Mouse (Mus musculus): ENCODE data around the gene Tmem242. TPM values are rescaled to one million over a fixed set of nuclear protein-coding genes. Genes with fewer than 3 reads are reported as not detected.
A peak's percentile ranks its signal among the peaks of the same experiment; 100 is the strongest.

Tmem242 gene
- polyA plus RNA-seq, 1 experiment from 2014 or later: 100 TPM

GRCm38 (mm10) chr17:5412301-5412700, 27.8 kb downstream of the Tmem242 start:
- Histone ChIP-seq H3K9ac (ENCODE audit: low read depth, low read length) (no peak overlapping the region), H3K9me3 (ENCODE audit: control insufficient read depth, low read length) (no peaks in the 10 kb centered on the region), H3K4me1 (replicated peaks; ENCODE audit: control insufficient read depth, insufficient read depth, low read length) (peaks cover 2% of the 10 kb centered on the region), H3K4me3 (ENCODE audit: low read depth, low read length) (no peak overlapping the region), H3K36me3 (ENCODE audit: control insufficient read depth, insufficient read depth, low read length) (no peaks in the 10 kb centered on the region; the same call in 1 of the 2 replicates), H3K27me3 (replicated peaks; ENCODE audit: control insufficient read depth, insufficient read depth, low read length) (no peaks in the 10 kb centered on the region), H3K4me2 (no peak overlapping the region), H3K27ac (ENCODE audit: low read depth, low read length) (no peak overlapping the region)
- 93% methylated on average over 8 of the region's 8 CpGs for WGBS
- DNase-seq (ENCODE audit: low spot score): no peak
- no peak for ATAC-seq (replicated peaks; ENCODE audit: low FRiP score)

DNA sequence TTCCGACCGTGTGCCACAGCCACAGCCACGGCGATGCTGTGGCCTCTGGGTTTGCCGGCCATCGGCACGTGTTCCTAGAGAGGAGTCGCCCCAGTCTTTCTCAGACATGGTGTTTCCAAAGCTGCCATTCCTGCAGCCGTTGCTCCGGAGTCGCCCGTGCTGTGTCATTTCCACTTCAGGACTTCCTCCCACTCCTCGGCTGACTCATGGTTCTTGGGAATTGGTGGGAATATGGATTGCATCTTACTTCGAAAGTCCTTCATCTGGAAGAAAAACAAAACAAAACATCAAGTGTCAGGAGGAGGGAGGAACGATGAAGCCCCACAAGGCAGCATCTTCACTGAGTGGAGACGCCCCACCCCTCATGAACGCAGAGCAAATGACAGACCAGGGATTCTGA, 28.9 kb downstream of the Tmem242 start:
- 90% methylated on average over 17 of the region's 17 CpGs for WGBS
- no peak for DNase-seq (ENCODE audit: low spot score)
- Histone ChIP-seq H3K36me3 (ENCODE audit: control insufficient read depth, insufficient read depth, low read length) (no peaks in the 10 kb centered on the region), H3K4me1 (replicated peaks; ENCODE audit: control insufficient read depth, insufficient read depth, low read length) (peaks cover 13% of the 10 kb centered on the region), H3K9ac (ENCODE audit: low read depth, low read length) (no peak overlapping the region), H3K4me2 (no peak overlapping the region), H3K4me3 (ENCODE audit: low read depth, low read length) (no peak overlapping the region), H3K9me3 (ENCODE audit: control insufficient read depth, low read length) (no peaks in the 10 kb centered on the region), H3K27me3 (replicated peaks; ENCODE audit: control insufficient read depth, insufficient read depth, low read length) (no peaks in the 10 kb centered on the region), H3K27ac (ENCODE audit: low read depth, low read length) (no peak overlapping the region)
- ATAC-seq (replicated peaks; ENCODE audit: low FRiP score): no peak

DNA sequence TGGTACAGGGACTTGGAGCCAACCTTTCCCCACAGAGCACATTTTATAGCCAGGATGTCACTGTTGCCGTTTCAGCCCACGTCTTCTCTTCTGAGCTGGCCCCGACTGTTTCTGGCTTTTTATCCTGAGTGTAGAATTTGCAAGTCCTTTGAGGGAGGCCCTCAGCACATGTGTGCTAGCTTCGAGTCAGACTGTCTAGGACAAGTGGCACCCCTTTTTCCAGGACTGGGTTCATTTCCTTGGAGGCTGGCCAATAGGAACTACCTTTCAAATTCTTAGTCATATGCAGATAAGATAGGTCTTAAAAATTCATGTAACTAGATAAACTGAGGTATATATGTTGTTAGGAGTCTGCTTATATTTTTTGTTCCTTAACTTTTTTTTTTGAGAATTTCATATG, 29.7 kb downstream of the Tmem242 start:
- no peaks in the 10 kb centered on the region for H3K27me3 ChIP-seq (replicated peaks; ENCODE audit: control insufficient read depth, insufficient read depth, low read length)
- WGBS: 78% methylated on average over 4 of the region's 4 CpGs
- no peak for DNase-seq (ENCODE audit: low spot score)

DNA sequence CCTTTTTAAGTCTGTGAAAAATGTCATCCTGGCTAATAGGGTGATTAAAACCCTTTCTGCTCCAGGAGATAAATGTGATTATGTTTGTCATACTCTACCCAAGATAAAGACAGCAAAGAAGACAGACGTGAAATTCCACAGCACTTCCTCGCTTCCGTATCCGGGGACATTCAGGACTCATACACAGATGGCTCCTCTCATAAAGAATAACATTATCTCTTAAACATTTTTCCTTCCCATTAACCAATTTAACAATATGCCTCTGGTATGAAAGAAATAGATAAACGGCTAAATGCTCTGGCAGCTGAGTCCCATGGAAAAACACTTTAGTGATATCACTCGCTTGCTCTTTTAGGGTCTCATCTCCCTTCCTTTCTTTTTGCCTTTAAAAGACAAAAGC, 33.0 kb downstream of the Tmem242 start:
- Histone ChIP-seq H3K4me2 (peak overlapping the region; percentile 48), H3K9ac (ENCODE audit: low read depth, low read length) (no peak overlapping the region), H3K27me3 (replicated peaks; ENCODE audit: control insufficient read depth, insufficient read depth, low read length) (peaks cover 7% of the 10 kb centered on the region), H3K36me3 (ENCODE audit: control insufficient read depth, insufficient read depth, low read length) (no peaks in the 10 kb centered on the region), H3K4me1 (replicated peaks; ENCODE audit: control insufficient read depth, insufficient read depth, low read length) (peaks cover 24% of the 10 kb centered on the region), H3K4me3 (ENCODE audit: low read depth, low read length) (no peak overlapping the region), H3K27ac (ENCODE audit: low read depth, low read length) (peak overlapping the region; percentile 30; the same call in 1 of the 2 replicates), H3K9me3 (ENCODE audit: control insufficient read depth, low read length) (no peaks in the 10 kb centered on the region)
- no peak for DNase-seq (ENCODE audit: low spot score)
- 44% methylated on average over 6 of the region's 6 CpGs for WGBS
- ATAC-seq (replicated peaks; ENCODE audit: low FRiP score): no peak

More for the DNA sequence above, 29.7 kb downstream of the Tmem242 start:
- Histone ChIP-seq H3K9ac (ENCODE audit: low read depth, low read length) (no peak overlapping the region), H3K4me3 (ENCODE audit: low read depth, low read length) (no peak overlapping the region), H3K36me3 (ENCODE audit: control insufficient read depth, insufficient read depth, low read length) (no peaks in the 10 kb centered on the region), H3K4me1 (replicated peaks; ENCODE audit: control insufficient read depth, insufficient read depth, low read length) (peaks cover 13% of the 10 kb centered on the region), H3K27ac (ENCODE audit: low read depth, low read length) (no peak overlapping the region), H3K9me3 (ENCODE audit: control insufficient read depth, low read length) (no peaks in the 10 kb centered on the region), H3K4me2 (no peak overlapping the region)
- no peak for ATAC-seq (replicated peaks; ENCODE audit: low FRiP score)

DNA sequence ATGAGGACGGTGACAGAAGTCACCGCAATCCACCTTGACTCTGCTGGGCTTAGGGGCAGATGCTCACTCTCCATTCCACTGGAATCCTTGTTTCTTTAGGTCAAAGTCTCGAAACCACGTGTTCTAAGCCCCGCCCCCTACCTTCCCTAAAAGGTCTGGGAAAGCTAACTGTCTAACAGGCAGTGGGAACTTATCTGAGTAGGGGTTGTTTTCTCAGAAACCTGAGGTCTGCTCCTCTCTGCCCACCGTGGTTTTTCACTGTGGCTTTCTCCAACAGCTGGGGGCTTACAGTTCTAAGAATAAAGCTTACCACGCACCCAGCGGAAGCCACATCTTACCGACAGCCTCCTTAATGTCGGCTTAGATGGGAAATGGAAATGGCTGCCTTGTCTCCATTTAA, 33.5 kb downstream of the Tmem242 start:
- ATAC-seq (replicated peaks; ENCODE audit: low FRiP score): 0 out of 2 replicates have a peak, but pooled peaks have one; percentile 7
- H3K9me3 ChIP-seq (ENCODE audit: control insufficient read depth, low read length): no peaks in the 10 kb centered on the region
- peaks cover 24% of the 10 kb centered on the region for H3K4me1 ChIP-seq (replicated peaks; ENCODE audit: control insufficient read depth, insufficient read depth, low read length)
- H3K36me3 ChIP-seq (ENCODE audit: control insufficient read depth, insufficient read depth, low read length): no peaks in the 10 kb centered on the region
- WGBS: 20% methylated on average over 10 of the region's 10 CpGs
- no peak overlapping the region for H3K4me3 ChIP-seq (ENCODE audit: low read depth, low read length)
- H3K27me3 ChIP-seq (replicated peaks; ENCODE audit: control insufficient read depth, insufficient read depth, low read length): peaks cover 7% of the 10 kb centered on the region
- H3K4me2 ChIP-seq: peak overlapping the region; percentile 48
- peak overlapping the region; percentile 30; the same call in 1 of the 2 replicates for H3K27ac ChIP-seq (ENCODE audit: low read depth, low read length)
- peak; percentile 49 for DNase-seq (ENCODE audit: low spot score)
- no peak overlapping the region for H3K9ac ChIP-seq (ENCODE audit: low read depth, low read length)

- ATAC-seq (replicated peaks; ENCODE audit: low FRiP score): no peak
These were observed 36.2 kb downstream of the Tmem242 start for GRCm38 (mm10) chr17:5403885-5404284.

DNA sequence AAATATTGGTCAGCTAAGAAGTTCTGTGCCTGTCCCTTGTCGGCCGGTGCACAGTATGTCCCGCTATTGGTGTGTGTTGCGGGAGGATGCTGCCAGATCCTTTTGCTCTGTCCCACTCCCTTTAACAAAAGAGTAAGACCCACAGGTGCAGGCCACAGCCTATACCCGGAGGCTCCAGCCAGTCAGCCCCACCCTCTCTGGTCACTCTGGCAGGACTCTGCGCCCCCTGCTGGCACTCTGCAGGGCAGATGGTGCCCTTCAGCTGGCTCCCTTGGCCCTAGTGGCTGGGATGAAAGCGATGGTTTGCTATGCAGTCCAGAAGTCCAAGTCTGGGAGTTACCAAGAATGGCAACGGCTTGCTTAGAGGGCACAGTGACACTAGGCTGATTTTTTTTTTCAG, 37.4 kb downstream of the Tmem242 start:
- peaks cover 24% of the 10 kb centered on the region for H3K4me1 ChIP-seq (replicated peaks; ENCODE audit: control insufficient read depth, insufficient read depth, low read length)

More at GRCm38 (mm10) chr17:5403885-5404284, 36.2 kb downstream of the Tmem242 start:
- 60% methylated on average over 6 of the region's 6 CpGs for WGBS
- Histone ChIP-seq H3K36me3 (ENCODE audit: control insufficient read depth, insufficient read depth, low read length) (no peaks in the 10 kb centered on the region), H3K9me3 (ENCODE audit: control insufficient read depth, low read length) (no peaks in the 10 kb centered on the region), H3K4me1 (replicated peaks; ENCODE audit: control insufficient read depth, insufficient read depth, low read length) (peaks cover 24% of the 10 kb centered on the region), H3K4me3 (ENCODE audit: low read depth, low read length) (no peak overlapping the region), H3K27ac (ENCODE audit: low read depth, low read length) (no peak overlapping the region), H3K9ac (ENCODE audit: low read depth, low read length) (no peak overlapping the region), H3K27me3 (replicated peaks; ENCODE audit: control insufficient read depth, insufficient read depth, low read length) (peaks cover 7% of the 10 kb centered on the region), H3K4me2 (no peak overlapping the region)
- no peak for DNase-seq (ENCODE audit: low spot score)

GRCm38 (mm10) chr17:5402069-5402468, 38.0 kb downstream of the Tmem242 start:
- Histone ChIP-seq H3K36me3 (ENCODE audit: control insufficient read depth, insufficient read depth, low read length) (no peaks in the 10 kb centered on the region), H3K9ac (ENCODE audit: low read depth, low read length) (0 out of 2 replicates have a peak overlapping the region, but pooled peaks have one; percentile 16), H3K27me3 (replicated peaks; ENCODE audit: control insufficient read depth, insufficient read depth, low read length) (peaks cover 9% of the 10 kb centered on the region), H3K4me3 (ENCODE audit: low read depth, low read length) (no peak overlapping the region), H3K27ac (ENCODE audit: low read depth, low read length) (no peak overlapping the region), H3K4me2 (peak overlapping the region; percentile 54), H3K4me1 (replicated peaks; ENCODE audit: control insufficient read depth, insufficient read depth, low read length) (peaks cover 19% of the 10 kb centered on the region), H3K9me3 (ENCODE audit: control insufficient read depth, low read length) (no peaks in the 10 kb centered on the region)
- DNase-seq (ENCODE audit: low spot score) (peak; percentile 69), ATAC-seq (replicated peaks; ENCODE audit: low FRiP score) (peak; percentile 62)
- 3% methylated on average over 9 of the region's 9 CpGs for WGBS

More for the DNA sequence above, 37.4 kb downstream of the Tmem242 start:
- no peaks in the 10 kb centered on the region for H3K36me3 ChIP-seq (ENCODE audit: control insufficient read depth, insufficient read depth, low read length)
- no peak overlapping the region for H3K4me3 ChIP-seq (ENCODE audit: low read depth, low read length)
- no peak overlapping the region for H3K9ac ChIP-seq (ENCODE audit: low read depth, low read length)
- peak; percentile 77 for DNase-seq (ENCODE audit: low spot score)
- H3K27ac ChIP-seq (ENCODE audit: low read depth, low read length): no peak overlapping the region
- no peaks in the 10 kb centered on the region for H3K9me3 ChIP-seq (ENCODE audit: control insufficient read depth, low read length)
- ATAC-seq (replicated peaks; ENCODE audit: low FRiP score): peak; percentile 80
- 31% methylated on average over 8 of the region's 8 CpGs for WGBS
- peaks cover 7% of the 10 kb centered on the region for H3K27me3 ChIP-seq (replicated peaks; ENCODE audit: control insufficient read depth, insufficient read depth, low read length)
- H3K4me2 ChIP-seq: peak overlapping the region; percentile 54

DNA sequence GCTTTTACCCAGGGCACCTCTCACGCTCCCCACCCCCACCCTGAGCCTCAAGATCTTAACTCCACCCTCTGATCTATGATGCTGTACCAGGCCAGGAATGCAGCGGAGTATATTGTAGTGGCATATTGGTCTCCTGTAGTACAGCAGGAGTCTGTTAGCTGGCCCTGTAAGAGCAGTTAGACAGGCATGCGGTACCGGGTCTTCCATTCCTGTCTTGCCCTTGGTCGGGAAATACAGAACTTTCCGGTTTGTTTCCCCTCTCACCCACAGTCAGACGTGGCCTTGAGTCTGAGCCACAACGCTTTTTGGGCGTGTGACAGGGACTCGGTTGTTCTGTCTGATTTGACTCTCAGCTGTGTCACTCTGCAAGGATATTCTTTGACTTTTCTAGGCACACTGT, 38.8 kb downstream of the Tmem242 start:
- DNase-seq (ENCODE audit: low spot score) (no peak), ATAC-seq (replicated peaks; ENCODE audit: low FRiP score) (no peak)
- Histone ChIP-seq H3K4me3 (ENCODE audit: low read depth, low read length) (no peak overlapping the region), H3K4me2 (no peak overlapping the region), H3K9ac (ENCODE audit: low read depth, low read length) (no peak overlapping the region), H3K9me3 (ENCODE audit: control insufficient read depth, low read length) (no peaks in the 10 kb centered on the region), H3K4me1 (replicated peaks; ENCODE audit: control insufficient read depth, insufficient read depth, low read length) (peaks cover 11% of the 10 kb centered on the region; the same call in 1 of the 2 replicates), H3K27me3 (replicated peaks; ENCODE audit: control insufficient read depth, insufficient read depth, low read length) (peaks cover 10% of the 10 kb centered on the region), H3K36me3 (ENCODE audit: control insufficient read depth, insufficient read depth, low read length) (no peaks in the 10 kb centered on the region), H3K27ac (ENCODE audit: low read depth, low read length) (no peak overlapping the region)
- WGBS: 78% methylated on average over 10 of the region's 10 CpGs
